22 mouse cellular contexts compared by ENCODE assay signal in genomic region chr1:151449866-151450265, GRCm38 (mm10).
"Had no signal": no experiment of that assay in that cellular context is flagged by ENCODE, and none has a peak within 500 bp of the region (broad histone marks: within the 10 kb centered on the region; RNA-seq: fewer than 3 reads in every experiment).

No protein-coding gene starts in this region.

- H3K4me3 ChIP-seq: layer of hippocampus, adult 2 months; limb, embryonic 10.5 days; limb, embryonic 13.5 days; liver, embryonic 12.5 days; liver, embryonic 15.5 days; lung, embryonic 15.5 days; megakaryocyte, embryonic 14.5 days; midbrain, embryonic 10.5 days; midbrain, embryonic 15.5 days; neural tube, embryonic 12.5 days; neural tube, embryonic 15.5 days; stomach, embryonic 15.5 days had no signal

- H3K4me1 ChIP-seq: limb, embryonic 10.5 days; limb, embryonic 13.5 days; liver, embryonic 12.5 days; liver, embryonic 15.5 days; lung, embryonic 15.5 days; megakaryocyte, embryonic 14.5 days; midbrain, embryonic 10.5 days; midbrain, embryonic 15.5 days; neural tube, embryonic 12.5 days; neural tube, embryonic 15.5 days; stomach, embryonic 15.5 days had no signal

- H3K27ac ChIP-seq: kidney, postnatal 0 days; layer of hippocampus, adult 2 months; limb, embryonic 10.5 days; limb, embryonic 13.5 days; liver, embryonic 12.5 days; liver, embryonic 15.5 days; lung, embryonic 15.5 days; midbrain, embryonic 10.5 days; midbrain, embryonic 15.5 days; neural tube, embryonic 12.5 days; neural tube, embryonic 15.5 days; stomach, embryonic 15.5 days had no signal

- H3K27me3 ChIP-seq: limb, embryonic 13.5 days; liver, embryonic 12.5 days; liver, embryonic 15.5 days; lung, embryonic 15.5 days; megakaryocyte, embryonic 14.5 days; midbrain, embryonic 15.5 days; neural tube, embryonic 12.5 days; neural tube, embryonic 15.5 days; stomach, embryonic 15.5 days had no signal

- DNase-seq: kidney, postnatal 25 days; layer of hippocampus, adult 9-11 months; liver; lung, adult 18-20 months; lung, postnatal 10 days; lung, postnatal 36 days; right cerebral cortex, postnatal 25 days; spleen, adult 18-20 months; thymus, postnatal 25 days had no signal
